Mouse (Mus musculus) erythroid progenitor cell, adult 5-6 weeks (primary cell): ENCODE data around the gene Usf1. TPM values are rescaled to one million over a fixed set of nuclear protein-coding genes. Genes with fewer than 3 reads are reported as not detected.

Experiments
- ATAC-seq: replicated peaks from 2 replicates; pipeline ENCODE4 v1.8.0; 2016; ENCODE audit warnings: moderate number of reproducible peaks, mild to moderate bottlenecking, moderate TSS enrichment, inconsistent platforms; ENCODE audit not compliant: poor library complexity, low FRiP score, severe bottlenecking
- total RNA-seq, 2 experiments: library from RNA; stranded (forward) in 1 of 2; stranded (reverse) in 1 of 2; fragments of 150-400 nt in 1 of 2; fragments of 186-747, 209-891 nt in 1 of 2; gene quantifications; 2 replicates each; pipeline versions ENCODE4 v1.2.3 to v1.2.4; 2015 to 2017; ENCODE audit warnings: low replicate concordance in 2 of 2

The Usf1 gene
- total RNA-seq, 2 experiments from 2014 or later, result 1.7 to 5.0 TPM

DNA sequence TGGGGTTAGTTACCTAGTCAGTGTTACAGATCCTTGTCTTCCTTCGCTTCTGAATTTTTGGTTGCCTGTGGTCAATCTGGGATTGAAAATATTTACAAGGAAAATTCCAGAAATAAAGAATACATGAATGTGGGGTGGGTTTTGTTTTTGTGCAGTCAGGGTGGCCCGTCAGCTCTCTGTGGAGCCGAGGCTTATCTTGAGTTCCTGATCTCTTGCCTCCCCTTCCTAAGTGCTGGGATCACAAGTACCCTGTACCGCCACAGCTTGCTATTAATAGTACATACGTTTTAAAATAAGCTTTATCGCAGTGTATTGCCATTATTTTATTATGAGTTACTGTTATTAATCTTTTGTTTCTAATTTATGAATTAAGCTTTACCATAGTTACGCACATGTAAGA, 35.7 kb downstream of the Usf1 start:
- ATAC-seq, result no peak

DNA sequence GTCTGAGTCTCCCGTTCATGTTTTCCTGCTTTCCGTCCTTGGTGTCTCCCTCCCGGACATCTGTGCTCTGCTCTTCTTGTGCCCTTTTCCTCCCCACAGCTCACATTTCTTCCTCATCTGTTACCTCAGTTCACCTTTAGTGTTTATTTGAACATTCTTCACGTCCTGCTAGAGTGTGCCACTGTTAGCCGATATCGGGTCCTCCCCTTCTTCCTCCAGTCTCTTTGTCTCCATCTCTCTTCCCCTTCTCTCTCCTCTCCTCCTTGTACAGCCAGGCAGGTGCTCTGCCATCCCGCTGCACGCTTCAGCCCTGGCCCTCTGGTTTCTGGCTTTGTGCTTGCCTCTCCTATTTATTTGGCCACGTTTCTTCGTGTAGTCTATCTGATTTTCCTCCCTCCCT, 36.6 kb downstream of the Usf1 start:
- no peak for ATAC-seq

GRCm38 (mm10) chr1:171450062-171450461, 38.9 kb downstream of the Usf1 start:
- ATAC-seq, result no peak

- ATAC-seq, result no peak
Observed at GRCm38 (mm10) chr1:171451001-171451400, 39.9 kb downstream of the Usf1 start.

DNA sequence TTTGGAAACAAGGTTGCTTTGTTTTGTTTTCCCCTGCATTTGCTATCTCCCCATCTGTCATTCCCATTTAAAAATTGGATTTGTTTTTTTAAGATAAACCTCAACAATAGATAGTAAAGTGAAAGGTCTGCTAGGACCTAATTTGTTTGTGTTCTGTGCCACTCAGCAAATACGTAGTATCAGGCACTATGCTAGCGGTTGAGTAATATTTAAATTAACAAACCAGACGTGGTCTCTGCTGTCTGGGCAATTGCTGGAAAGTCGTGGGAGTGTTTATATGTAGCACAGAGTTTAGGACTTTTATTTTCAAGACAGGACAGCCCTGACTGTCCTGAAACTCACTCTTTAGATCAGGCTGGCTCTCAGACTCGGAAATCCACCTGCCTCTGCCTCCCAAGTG, 41.4 kb downstream of the Usf1 start:
- no peak for ATAC-seq

GRCm38 (mm10) chr1:171452923-171453322, 41.8 kb downstream of the Usf1 start:
- ATAC-seq, result no peak

- ATAC-seq, result no peak
Observed at GRCm38 (mm10) chr1:171454926-171455325, 43.8 kb downstream of the Usf1 start.

DNA sequence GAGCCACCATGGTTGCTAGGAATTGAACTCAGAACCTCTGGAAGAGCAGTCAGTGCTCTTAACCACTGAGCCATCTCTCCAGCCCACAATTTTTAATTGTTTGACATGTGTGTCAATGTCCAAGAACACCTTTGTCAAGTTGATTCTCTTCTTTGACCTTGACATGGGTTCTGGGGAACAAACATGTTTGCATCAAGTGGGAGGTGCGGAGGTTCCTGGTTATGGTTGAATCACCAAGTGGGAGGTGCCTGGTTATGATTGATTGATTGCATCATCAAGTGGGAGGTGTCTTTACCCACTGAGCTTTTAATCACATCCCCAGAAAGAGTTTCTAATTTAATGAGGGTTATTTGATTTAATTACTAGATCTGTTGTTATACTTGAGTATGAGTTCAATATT, 46.5 kb downstream of the Usf1 start:
- ATAC-seq, result no peak

- no peak for ATAC-seq
Observed at GRCm38 (mm10) chr1:171459791-171460190, 48.7 kb downstream of the Usf1 start.

DNA sequence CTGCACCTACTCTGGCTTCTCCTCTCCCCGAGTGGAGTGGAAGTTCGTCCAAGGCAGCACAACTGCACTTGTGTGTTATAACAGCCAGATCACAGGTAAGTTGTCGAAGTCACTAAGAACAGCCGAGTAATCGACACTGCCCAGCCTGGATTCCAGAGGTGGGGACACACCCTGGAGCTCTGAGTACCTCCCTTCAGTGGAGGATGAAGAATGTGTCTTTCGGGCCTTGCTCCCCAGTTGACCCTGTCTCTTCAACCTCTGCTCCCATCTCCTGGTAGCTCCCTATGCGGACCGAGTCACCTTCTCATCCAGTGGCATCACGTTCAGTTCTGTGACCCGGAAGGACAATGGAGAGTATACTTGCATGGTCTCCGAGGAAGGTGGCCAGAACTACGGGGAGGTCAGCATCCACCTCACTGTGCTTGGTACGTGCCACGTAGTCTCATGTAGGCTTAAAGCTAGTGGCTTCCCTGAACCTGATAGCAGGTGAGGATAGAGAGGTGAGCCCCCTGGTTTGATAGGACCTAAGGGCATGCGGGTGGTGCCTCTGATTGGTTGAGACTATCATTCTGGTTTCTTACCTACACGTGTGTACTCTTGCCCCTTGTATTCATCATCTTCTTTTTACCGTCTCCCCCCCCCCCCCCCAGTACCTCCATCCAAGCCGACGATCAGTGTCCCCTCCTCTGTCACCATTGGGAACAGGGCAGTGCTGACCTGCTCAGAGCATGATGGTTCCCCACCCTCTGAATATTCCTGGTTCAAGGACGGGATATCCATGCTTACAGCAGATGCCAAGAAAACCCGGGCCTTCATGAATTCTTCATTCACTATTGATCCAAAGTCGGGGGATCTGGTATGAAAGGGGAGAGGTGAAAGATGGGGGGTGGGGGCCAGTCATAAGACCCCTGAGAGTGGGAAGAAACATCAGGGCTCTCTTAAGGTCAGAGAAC, 49.7 kb downstream of the Usf1 start:
- no peak for ATAC-seq

GRCm38 (mm10) chr1:171463133-171463532, 52.0 kb downstream of the Usf1 start:
- no peak for ATAC-seq

DNA sequence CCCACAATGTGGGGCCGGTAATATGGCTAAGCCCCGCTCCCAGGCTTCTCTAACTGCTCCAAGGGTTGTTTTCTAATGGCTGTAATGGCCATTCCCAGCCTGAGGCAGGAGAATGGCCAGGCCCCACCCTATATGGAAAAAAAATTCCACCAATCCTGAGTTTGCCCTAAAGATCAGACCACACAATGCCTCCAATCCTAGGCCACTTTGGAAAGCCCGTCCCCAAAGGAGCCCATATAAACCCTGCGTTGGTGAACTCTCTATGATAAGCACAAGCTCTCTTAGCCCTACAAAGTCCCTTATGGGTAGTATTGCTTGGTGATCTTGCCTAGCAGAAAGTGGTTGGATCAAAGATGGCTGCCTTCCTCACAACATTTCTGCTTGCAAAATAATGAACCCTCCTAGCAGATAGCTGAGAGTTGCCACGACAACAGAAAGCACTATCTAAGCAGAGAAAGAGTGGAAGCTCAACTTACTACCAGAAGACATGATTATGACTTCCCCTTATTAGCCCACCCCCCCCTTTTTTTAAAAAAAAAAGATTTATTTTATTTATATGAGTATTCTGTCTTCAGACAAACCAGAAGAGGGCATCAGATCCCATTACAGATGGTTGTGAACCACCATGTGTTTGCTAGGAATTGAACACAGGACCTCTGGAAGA, 54.8 kb downstream of the Usf1 start:
- ATAC-seq, result no peak

GRCm38 (mm10) chr1:171466565-171466964, 55.5 kb downstream of the Usf1 start:
- ATAC-seq, result no peak

Other genes with a start within 250 kb of the Usf1 start
- gene Pcp4l1, start 215.0 kb upstream of the Usf1 start, total RNA-seq (2015; ENCODE audit: low replicate concordance), result 1.7 and 3.6 TPM in 2 replicates
- gene Pcp4l1, start 215.0 kb upstream of the Usf1 start, total RNA-seq (2017; ENCODE audit: low replicate concordance), result not detected in 2 replicates
- not detected in 2 replicates for gene Nr1i3, start 197.3 kb upstream of the Usf1 start, total RNA-seq (2015; ENCODE audit: low replicate concordance)
- 0.39 TPM in 1 of 2 replicates, not detected in the other for gene Nr1i3, start 197.3 kb upstream of the Usf1 start, total RNA-seq (2017; ENCODE audit: low replicate concordance)
- 1.1 and 4.2 TPM in 2 replicates for gene Tomm40l, start 188.8 kb upstream of the Usf1 start, total RNA-seq (2015; ENCODE audit: low replicate concordance)
- gene Tomm40l, start 188.8 kb upstream of the Usf1 start, total RNA-seq (2017; ENCODE audit: low replicate concordance), result 4.0 and 4.1 TPM in 2 replicates
- 16.8 TPM in 1 of 2 replicates, not detected in the other for gene Apoa2, start 186.3 kb upstream of the Usf1 start, total RNA-seq (2015; ENCODE audit: low replicate concordance)
- gene Apoa2, start 186.3 kb upstream of the Usf1 start, total RNA-seq (2017; ENCODE audit: low replicate concordance), result not detected in 2 replicates
- gene Fcer1g, start 176.9 kb upstream of the Usf1 start, total RNA-seq (2015; ENCODE audit: low replicate concordance), result 214 and 248 TPM in 2 replicates
- gene Fcer1g, start 176.9 kb upstream of the Usf1 start, total RNA-seq (2017; ENCODE audit: low replicate concordance), result 39.7 and 114 TPM in 2 replicates
- gene Adamts4, start 160.9 kb upstream of the Usf1 start, total RNA-seq (2015; ENCODE audit: low replicate concordance), result 0.42 TPM in 1 of 2 replicates, not detected in the other
- not detected in 2 replicates for gene Adamts4, start 160.9 kb upstream of the Usf1 start, total RNA-seq (2017; ENCODE audit: low replicate concordance)
- gene Ndufs2, start 159.9 kb upstream of the Usf1 start, total RNA-seq (2015; ENCODE audit: low replicate concordance), result 86.5 and 106 TPM in 2 replicates
- 40.8 and 73.3 TPM in 2 replicates for gene Ndufs2, start 159.9 kb upstream of the Usf1 start, total RNA-seq (2017; ENCODE audit: low replicate concordance)
- 19.7 and 20.5 TPM in 2 replicates for gene B4galt3, start 141.0 kb upstream of the Usf1 start, total RNA-seq (2015; ENCODE audit: low replicate concordance)
- gene B4galt3, start 141.0 kb upstream of the Usf1 start, total RNA-seq (2017; ENCODE audit: low replicate concordance), result 26.8 and 40.8 TPM in 2 replicates
- gene Ppox, start 130.1 kb upstream of the Usf1 start, total RNA-seq (2015; ENCODE audit: low replicate concordance), result 739 and 765 TPM in 2 replicates
- 644 and 799 TPM in 2 replicates for gene Ppox, start 130.1 kb upstream of the Usf1 start, total RNA-seq (2017; ENCODE audit: low replicate concordance)
- gene Usp21, start 123.3 kb upstream of the Usf1 start, total RNA-seq (2015; ENCODE audit: low replicate concordance), result 39.0 and 64.9 TPM in 2 replicates
- gene Usp21, start 123.3 kb upstream of the Usf1 start, total RNA-seq (2017; ENCODE audit: low replicate concordance), result 18.5 and 33.2 TPM in 2 replicates
- gene Ufc1, start 116.3 kb upstream of the Usf1 start, total RNA-seq (2015; ENCODE audit: low replicate concordance), result 26.8 and 39.3 TPM in 2 replicates
- gene Ufc1, start 116.3 kb upstream of the Usf1 start, total RNA-seq (2017; ENCODE audit: low replicate concordance), result 1.7 and 14.2 TPM in 2 replicates
- gene Dedd, start 82.2 kb upstream of the Usf1 start, total RNA-seq (2015; ENCODE audit: low replicate concordance), result 13.4 and 28.8 TPM in 2 replicates
- 3.3 and 6.5 TPM in 2 replicates for gene Dedd, start 82.2 kb upstream of the Usf1 start, total RNA-seq (2017; ENCODE audit: low replicate concordance)
- 6.7 and 10.8 TPM in 2 replicates for gene Nit1, start 65.7 kb upstream of the Usf1 start, total RNA-seq (2015; ENCODE audit: low replicate concordance)
- gene Nit1, start 65.7 kb upstream of the Usf1 start, total RNA-seq (2017; ENCODE audit: low replicate concordance), result 11.6 and 24.5 TPM in 2 replicates
- 10.1 and 22.0 TPM in 2 replicates for gene Pfdn2, start 65.6 kb upstream of the Usf1 start, total RNA-seq (2015; ENCODE audit: low replicate concordance)
- 9.0 and 10.1 TPM in 2 replicates for gene Pfdn2, start 65.6 kb upstream of the Usf1 start, total RNA-seq (2017; ENCODE audit: low replicate concordance)
- not detected in 2 replicates for gene Klhdc9, start 50.5 kb upstream of the Usf1 start, total RNA-seq (2015; ENCODE audit: low replicate concordance)
- gene Klhdc9, start 50.5 kb upstream of the Usf1 start, total RNA-seq (2017; ENCODE audit: low replicate concordance), result 3.3 TPM in 1 of 2 replicates, not detected in the other
- gene Nectin4, start 41.2 kb upstream of the Usf1 start, total RNA-seq (2015; ENCODE audit: low replicate concordance), result not detected in 2 replicates
- gene Nectin4, start 41.2 kb upstream of the Usf1 start, total RNA-seq (2017; ENCODE audit: low replicate concordance), result 0.51 and 0.53 TPM in 2 replicates
- 11.7 and 15.9 TPM in 2 replicates for gene Arhgap30, start 22.4 kb upstream of the Usf1 start, total RNA-seq (2015; ENCODE audit: low replicate concordance)
- gene Arhgap30, start 22.4 kb upstream of the Usf1 start, total RNA-seq (2017; ENCODE audit: low replicate concordance), result 16.7 and 22.9 TPM in 2 replicates
- not detected in 2 replicates for gene Tstd1, start 7.6 kb downstream of the Usf1 start, total RNA-seq (2015; ENCODE audit: low replicate concordance)
- 0.90 TPM in 1 of 2 replicates, not detected in the other for gene Tstd1, start 7.6 kb downstream of the Usf1 start, total RNA-seq (2017; ENCODE audit: low replicate concordance)
- not detected in 2 replicates for gene F11r, start 26.2 kb downstream of the Usf1 start, total RNA-seq (2015; ENCODE audit: low replicate concordance)
- not detected in 2 replicates for gene F11r, start 26.2 kb downstream of the Usf1 start, total RNA-seq (2017; ENCODE audit: low replicate concordance)
- gene Alyref2, start 92.2 kb downstream of the Usf1 start, total RNA-seq (2015; ENCODE audit: low replicate concordance), result not detected in 2 replicates
- 5.5 TPM in 1 of 2 replicates, not detected in the other for gene Alyref2, start 92.2 kb downstream of the Usf1 start, total RNA-seq (2017; ENCODE audit: low replicate concordance)
- not detected in 2 replicates for gene Itln1, start 124.0 kb downstream of the Usf1 start, total RNA-seq (2015; ENCODE audit: low replicate concordance)
- gene Itln1, start 124.0 kb downstream of the Usf1 start, total RNA-seq (2017; ENCODE audit: low replicate concordance), result not detected in 2 replicates
- gene Cd244a, start 147.9 kb downstream of the Usf1 start, total RNA-seq (2015; ENCODE audit: low replicate concordance), result 1.8 and 4.6 TPM in 2 replicates
- 2.2 TPM in 1 of 2 replicates, not detected in the other for gene Cd244a, start 147.9 kb downstream of the Usf1 start, total RNA-seq (2017; ENCODE audit: low replicate concordance)
- 9.2 and 14.4 TPM in 2 replicates for gene Ly9, start 196.1 kb downstream of the Usf1 start, total RNA-seq (2015; ENCODE audit: low replicate concordance)
- 6.7 and 15.0 TPM in 2 replicates for gene Ly9, start 196.1 kb downstream of the Usf1 start, total RNA-seq (2017; ENCODE audit: low replicate concordance)
- gene Slamf7, start 241.7 kb downstream of the Usf1 start, total RNA-seq (2015; ENCODE audit: low replicate concordance), result 6.8 and 7.5 TPM in 2 replicates
- 4.7 and 16.6 TPM in 2 replicates for gene Slamf7, start 241.7 kb downstream of the Usf1 start, total RNA-seq (2017; ENCODE audit: low replicate concordance)